16 mouse cellular contexts compared by ENCODE assay signal in genomic region chr2:79597090-79597489, GRCm38 (mm10). TPM values are rescaled to one million over a fixed set of nuclear protein-coding genes. Genes with fewer than 3 reads are reported as not detected.
DNase-seq lines count a peak whose midpoint lies in the region; ATAC-seq and TF ChIP-seq lines count a peak whose summit lies in the region.
"Had no signal": no experiment of that assay in that cellular context is flagged by ENCODE, and none has a peak within 500 bp of the region (broad histone marks: within the 10 kb centered on the region; RNA-seq: fewer than 3 reads in every experiment).

No protein-coding gene starts in this region.

- no peak overlapping the region for H3K4me2 ChIP-seq in lung, postnatal 0 days (replicated peaks; ENCODE audit: low read depth, low read length)
- H3K4me2 ChIP-seq in stomach, embryonic 15.5 days: no peak overlapping the region
- H3K4me2 ChIP-seq: liver, embryonic 15.5 days; midbrain, embryonic 13.5 days had no signal

- H3K4me3 ChIP-seq in lung, postnatal 0 days (ENCODE audit: low read depth, low read length): no peak overlapping the region
- no peak overlapping the region for H3K4me3 ChIP-seq in stomach, embryonic 15.5 days (replicated peaks)
- H3K4me3 ChIP-seq: erythroblast, embryonic 14.5 days; liver, embryonic 15.5 days; midbrain, embryonic 13.5 days had no signal

- H3K9ac ChIP-seq in lung, postnatal 0 days (replicated peaks; ENCODE audit: low read depth): no peak overlapping the region
- H3K9ac ChIP-seq in stomach, embryonic 15.5 days: no peak overlapping the region
- H3K9ac ChIP-seq: liver, embryonic 15.5 days; midbrain, embryonic 13.5 days had no signal

- no peaks in the 10 kb centered on the region for H3K27me3 ChIP-seq in lung, postnatal 0 days (replicated peaks; ENCODE audit: insufficient read depth, low read length)
- no peaks in the 10 kb centered on the region for H3K27me3 ChIP-seq in stomach, embryonic 15.5 days (replicated peaks)
- H3K27me3 ChIP-seq: liver, embryonic 15.5 days; midbrain, embryonic 13.5 days had no signal

- H3K4me1 ChIP-seq in lung, postnatal 0 days (ENCODE audit: insufficient read depth, low read depth, low read length): peaks cover 3% of the 10 kb centered on the region; the same call in 1 of the 2 replicates
- H3K4me1 ChIP-seq in stomach, embryonic 15.5 days: peaks cover 8% of the 10 kb centered on the region; the same call in 1 of the 2 replicates
- H3K4me1 ChIP-seq: liver, embryonic 15.5 days had no signal

- H3K36me3 ChIP-seq in lung, postnatal 0 days (ENCODE audit: insufficient read depth, low read length): no peaks in the 10 kb centered on the region
- H3K36me3 ChIP-seq in stomach, embryonic 15.5 days: no peaks in the 10 kb centered on the region
- H3K36me3 ChIP-seq: liver, embryonic 15.5 days; midbrain, embryonic 13.5 days had no signal

- no peak for ATAC-seq in lung, postnatal 0 days
- no peak for ATAC-seq in stomach, embryonic 15.5 days (ENCODE audit: insufficient read depth, low FRiP score, low read depth)
- ATAC-seq: inflammation-experienced regulatory T-cells, adult 6 months; midbrain, embryonic 13.5 days had no signal

- TF ChIP-seq EP300 in lung, postnatal 0 days (IDR thresholded peaks at IDR 0.05): no peak

- DNase-seq in heart, adult 9 months (ENCODE audit: low spot score in 2 of 2): peak; percentile 12 to 29
- DNase-seq in heart, postnatal 4 days: no peak
- peak; percentile 38 for DNase-seq in lung, postnatal 0 days (ENCODE audit: low spot score)
- DNase-seq in lung, postnatal 14 days: no peak
- peak; percentile 71 for DNase-seq in NIH3T3 (ENCODE audit: low read depth)
- no peak for DNase-seq in left cerebral cortex, adult 8-10 months (ENCODE audit: low spot score in 2 of 2)
- DNase-seq: adrenal gland, adult 8-10 months; cerebellum, postnatal 25 days; heart, postnatal 14 days; kidney, postnatal 25 days had no signal

- H3K9me3 ChIP-seq in lung, postnatal 0 days (ENCODE audit: low read length): no peaks in the 10 kb centered on the region
- no peaks in the 10 kb centered on the region for H3K9me3 ChIP-seq in stomach, embryonic 15.5 days
- H3K9me3 ChIP-seq: liver, embryonic 15.5 days; midbrain, embryonic 13.5 days had no signal

- H3K27ac ChIP-seq in lung, postnatal 0 days (ENCODE audit: low read length): no peak overlapping the region
- peak overlapping the region; percentile 45; the same call in 1 of the 2 replicates for H3K27ac ChIP-seq in stomach, embryonic 15.5 days
- H3K27ac ChIP-seq: liver, embryonic 15.5 days; macrophage; midbrain, embryonic 13.5 days had no signal

- TF ChIP-seq CTCF in lung, postnatal 0 days (IDR thresholded peaks at IDR 0.05): no peak

RNA-seq across cellular contexts. Expression of gene Itprid2, which starts 38.1 kb away (rescaled TPM):
- total RNA-seq in heart, postnatal 4 days (2021): 10 to 100 TPM; 23.3 to 27.4 TPM
- 7.2 and 7.6 TPM in 2 replicates for polyA plus RNA-seq in lung, postnatal 0 days (2015; fragmentation: Nextera tagmentation; extraction: Ambion mirVana)
- polyA plus RNA-seq in stomach, embryonic 15.5 days (2015; fragmentation: Nextera tagmentation; extraction: Ambion mirVana): 20.8 and 21.5 TPM in 2 replicates
- total RNA-seq in left cerebral cortex, adult 8-10 months (2022): 10 to 100 TPM; 40.6 to 44.6 (median 42.8) TPM

Comparison
In these comparisons a context has a peak if more than half of its experiments do, and no peak if none do; other contexts are left out.
1. DNase-seq: peak in heart, adult 9 months (2 of 2), lung, postnatal 0 days (single experiment) and NIH3T3 (single experiment); none in heart, postnatal 4 days (single experiment), lung, postnatal 14 days (single experiment) and left cerebral cortex, adult 8-10 months (0 of 2).